Mouse (Mus musculus) mouse trophoblast stem cell (cell line): ENCODE data around the gene Wdr72.

Experiments
- in situ Hi-C, 2 experiments: fragments of 300-500 bp; cut with MseI, MboI; formaldehyde crosslinking; loops; 2 replicates in 1 of 2; 3 replicates in 1 of 2; pipeline ENCODE4 v1.15.1; 2025

Gene Wdr72

GRCm38 (mm10) chr9:74109761-74110460, at the start of gene Wdr72:
Gene Wdr72, plus strand, starts transcription at chr9:74110356.
- in situ Hi-C loops: no loop called here

- in situ Hi-C loops: no loop called here
These were observed 43.9 kb upstream of the Wdr72 start for GRCm38 (mm10) chr9:74066278-74066677.

GRCm38 (mm10) chr9:74066766-74067165, 43.4 kb upstream of the Wdr72 start:
- in situ Hi-C loops: no loop called here

- in situ Hi-C loops: no loop called here
These were observed 34.2 kb upstream of the Wdr72 start for GRCm38 (mm10) chr9:74075958-74076357.

GRCm38 (mm10) chr9:74078458-74078857, 31.7 kb upstream of the Wdr72 start:
- in situ Hi-C loops: no loop called here

- in situ Hi-C loops: no loop called here
These were observed 29.9 kb upstream of the Wdr72 start for GRCm38 (mm10) chr9:74080241-74080640.

GRCm38 (mm10) chr9:74101591-74101990, 8.6 kb upstream of the Wdr72 start:
- in situ Hi-C loops: no loop called here

GRCm38 (mm10) chr9:74102615-74103014, 7.5 kb upstream of the Wdr72 start:
- in situ Hi-C loops: no loop called here

GRCm38 (mm10) chr9:74110461-74110816, 283 bp downstream of the Wdr72 start:
- in situ Hi-C loops: no loop called here

GRCm38 (mm10) chr9:74112526-74112925, 2.4 kb downstream of the Wdr72 start:
- in situ Hi-C loops: no loop called here

GRCm38 (mm10) chr9:74126222-74126621, 16.1 kb downstream of the Wdr72 start:
- in situ Hi-C loops: loop anchor here in 1 of 2 experiments (25.0 kb wide), 1 partner anchor 736 kb away; the partner anchor contains the start of gene Onecut1

- in situ Hi-C loops: loop anchor here in 1 of 2 experiments (25.0 kb wide), 1 partner anchor 728 kb away; the partner anchor contains the start of gene Onecut1
These were observed 23.9 kb downstream of the Wdr72 start for GRCm38 (mm10) chr9:74134010-74134409.

GRCm38 (mm10) chr9:74141864-74142263, 31.7 kb downstream of the Wdr72 start:
- in situ Hi-C loops: loop anchor here (10.0 to 25.0 kb wide), 2 partner anchors 720 to 723 kb away; partner anchors contain the start of gene Onecut1 (in 2 of the 2)

GRCm38 (mm10) chr9:74142705-74143104, 32.5 kb downstream of the Wdr72 start:
- in situ Hi-C loops: loop anchor here (10.0 to 25.0 kb wide), 2 partner anchors 720 to 722 kb away; partner anchors contain the start of gene Onecut1 (in 2 of the 2)

GRCm38 (mm10) chr9:74145203-74145602, 35.0 kb downstream of the Wdr72 start:
- in situ Hi-C loops: loop anchor here (10.0 to 25.0 kb wide), 2 partner anchors 717 to 720 kb away; partner anchors contain the start of gene Onecut1 (in 2 of the 2)

GRCm38 (mm10) chr9:74148306-74148705, 38.1 kb downstream of the Wdr72 start:
- in situ Hi-C loops: loop anchor here (10.0 to 25.0 kb wide), 2 partner anchors 714 to 716 kb away; partner anchors contain the start of gene Onecut1 (in 2 of the 2)

- in situ Hi-C loops: no loop called here
These were observed 50.3 kb downstream of the Wdr72 start for GRCm38 (mm10) chr9:74160361-74160933.

- in situ Hi-C loops: no loop called here
These were observed 55.5 kb downstream of the Wdr72 start for GRCm38 (mm10) chr9:74165697-74166096.

GRCm38 (mm10) chr9:74169904-74170303, 59.7 kb downstream of the Wdr72 start:
- in situ Hi-C loops: no loop called here

- in situ Hi-C loops: no loop called here
These were observed 76.7 kb downstream of the Wdr72 start for GRCm38 (mm10) chr9:74186748-74187400.

GRCm38 (mm10) chr9:74187401-74188029, 77.4 kb downstream of the Wdr72 start:
- in situ Hi-C loops: no loop called here

- in situ Hi-C loops: no loop called here
These were observed 84.7 kb downstream of the Wdr72 start for GRCm38 (mm10) chr9:74194898-74195297.
